In genomic region chr8:13156327-13157097, GRCm38 (mm10) we compare ENCODE assay signal across 15 mouse cellular contexts. TPM values are rescaled to one million over a fixed set of nuclear protein-coding genes. Genes with fewer than 3 reads are reported as not detected.
DNase-seq lines count a peak whose midpoint lies in the region; ATAC-seq and TF ChIP-seq lines count a peak whose summit lies in the region.
"Had no signal": no experiment of that assay in that cellular context is flagged by ENCODE, and none has a peak within 500 bp of the region (broad histone marks: within the 10 kb centered on the region; RNA-seq: fewer than 3 reads in every experiment).

No protein-coding gene starts in this region.

- no peak for TF ChIP-seq CTCF in heart, adult 2 months (IDR thresholded peaks at IDR 0.05)
- TF ChIP-seq CTCF in MEL (IDR thresholded peaks at IDR 0.05 in 2 of 3, conservative IDR thresholded peaks at IDR 0.05 in 1 of 3; ENCODE audit: control insufficient read depth in 1 of 3, insufficient read depth in 1 of 3, low read depth in 2 of 3, low read length in 3 of 3, poor library complexity in 1 of 3, severe bottlenecking in 1 of 3), result no peak

- 54% methylated on average over 12 of the region's 12 CpGs for WGBS in heart, adult 2 months
- WGBS in macrophage (ENCODE audit: missing documents), result 89% methylated on average over 12 of the region's 12 CpGs
- WGBS in intestine, embryonic 16.5 days, result 73% methylated on average over 12 of the region's 12 CpGs

- no peaks in the 10 kb centered on the region for H3K9me3 ChIP-seq in MEL (replicated peaks; ENCODE audit: insufficient read depth, low read length)
- H3K9me3 ChIP-seq in intestine, embryonic 16.5 days (ENCODE audit: control insufficient read depth, low read length), result no peaks in the 10 kb centered on the region
- H3K9me3 ChIP-seq: forebrain, embryonic 10.5 days; G1E; kidney, embryonic 15.5 days; neural tube, embryonic 12.5 days had no signal

- H3K4me2 ChIP-seq in intestine, embryonic 16.5 days (ENCODE audit: low read depth, low read length), result no peak overlapping the region
- H3K4me2 ChIP-seq: kidney, embryonic 15.5 days; liver, embryonic 11.5 days; lung, embryonic 14.5 days; neural tube, embryonic 12.5 days had no signal

- no peak overlapping the region for H3K4me3 ChIP-seq in heart, adult 2 months
- H3K4me3 ChIP-seq in MEL (ENCODE audit: control insufficient read depth in 1 of 2, insufficient read depth in 1 of 2, low read depth in 2 of 2, low read length in 2 of 2) (no peak overlapping the region), macrophage (ENCODE audit: inconsistent target) (no peak overlapping the region)
- no peak overlapping the region for H3K4me3 ChIP-seq in intestine, embryonic 16.5 days (ENCODE audit: low read length)
- H3K4me3 ChIP-seq: forebrain, embryonic 10.5 days; kidney, embryonic 15.5 days; neural tube, embryonic 12.5 days had no signal

- 0 out of 2 replicates have a peak, but pooled peaks have one; percentile 37 for TF ChIP-seq EP300 in heart, adult 2 months (IDR thresholded peaks at IDR 0.05; ENCODE audit: insufficient read depth, low read depth, low read length)
- TF ChIP-seq EP300 in MEL (IDR thresholded peaks at IDR 0.05; ENCODE audit: low read depth in 1 of 2, low read length in 2 of 2), result no peak

- ATAC-seq in intestine, embryonic 16.5 days, result no peak

- intact Hi-C loops in heart, adult 2 months (cut with DNase I), result loop anchor here (5.0 to 10.0 kb wide), 2 partner anchors 48 to 131 kb away; partner anchors contain the start of genes Dcun1d2, Grtp1 and Tmco3
- intact Hi-C loops in heart, postnatal 36 days (cut with DNase I), result no loop called here

- H3K27me3 ChIP-seq in heart, adult 2 months (ENCODE audit: control insufficient read depth, insufficient read depth, low read length), result no peaks in the 10 kb centered on the region
- no peaks in the 10 kb centered on the region for H3K27me3 ChIP-seq in MEL (ENCODE audit: control insufficient read depth in 1 of 2, insufficient read depth in 2 of 2, low read length in 2 of 2)
- H3K27me3 ChIP-seq in intestine, embryonic 16.5 days (replicated peaks; ENCODE audit: control insufficient read depth, insufficient read depth, low read length), result no peaks in the 10 kb centered on the region
- H3K27me3 ChIP-seq: kidney, embryonic 15.5 days; neural tube, embryonic 12.5 days had no signal

- peak overlapping the region; percentile 67 for H3K27ac ChIP-seq in heart, adult 2 months
- H3K27ac ChIP-seq in MEL (ENCODE audit: control insufficient read depth, low read depth, low read length) (no peak overlapping the region), macrophage (peak overlapping the region; percentile 93)
- H3K27ac ChIP-seq in intestine, embryonic 16.5 days (ENCODE audit: low read length), result no peak overlapping the region
- H3K27ac ChIP-seq: forebrain, embryonic 10.5 days; kidney, embryonic 15.5 days; neural tube, embryonic 12.5 days had no signal

- no peak for TF ChIP-seq RAD21 in MEL (IDR thresholded peaks at IDR 0.05; ENCODE audit: low read depth, low read length)

- H3K79me2 ChIP-seq in heart, adult 2 months (replicated peaks; ENCODE audit: control insufficient read depth, insufficient read depth, low read length), result peaks cover 2% of the 10 kb centered on the region; the same call in 1 of the 2 replicates
- H3K79me2 ChIP-seq in MEL (ENCODE audit: control insufficient read depth, insufficient read depth, low read length, poor library complexity) (peaks cover 24% of the 10 kb centered on the region), macrophage (ENCODE audit: inconsistent target) (peaks cover 27% of the 10 kb centered on the region)

- peaks cover 5% of the 10 kb centered on the region for H3K36me3 ChIP-seq in heart, adult 2 months (ENCODE audit: control insufficient read depth, insufficient read depth, low read length)
- H3K36me3 ChIP-seq in MEL (ENCODE audit: control insufficient read depth in 1 of 2, insufficient read depth in 2 of 2, low read length in 2 of 2) (peaks cover 0 to 11% of the 10 kb centered on the region in 2 experiments; a peak in 2 of 4 replicates), macrophage (ENCODE audit: inconsistent target) (no peaks in the 10 kb centered on the region)
- H3K36me3 ChIP-seq in intestine, embryonic 16.5 days (ENCODE audit: control insufficient read depth, insufficient read depth, low read length), result no peaks in the 10 kb centered on the region
- H3K36me3 ChIP-seq: forebrain, embryonic 10.5 days had no signal

- H3K4me1 ChIP-seq in heart, adult 2 months (ENCODE audit: control insufficient read depth, insufficient read depth, low read length), result peaks cover 8% of the 10 kb centered on the region
- H3K4me1 ChIP-seq in MEL (ENCODE audit: control insufficient read depth in 1 of 2, insufficient read depth in 2 of 2, low read length in 2 of 2), result peaks cover 5 to 8% of the 10 kb centered on the region in 2 experiments
- H3K4me1 ChIP-seq in intestine, embryonic 16.5 days (ENCODE audit: control insufficient read depth, insufficient read depth, low read length), result peaks cover 13% of the 10 kb centered on the region

- H3K9ac ChIP-seq in heart, adult 2 months (ENCODE audit: low read depth, low read length), result no peak overlapping the region
- no peak overlapping the region for H3K9ac ChIP-seq in MEL (ENCODE audit: control insufficient read depth, low read depth, low read length, poor library complexity, severe bottlenecking)
- no peak overlapping the region for H3K9ac ChIP-seq in intestine, embryonic 16.5 days (ENCODE audit: low read depth, low read length)
- H3K9ac ChIP-seq: kidney, embryonic 15.5 days; lung, embryonic 14.5 days; neural tube, embryonic 12.5 days had no signal

- TF ChIP-seq POLR2A in heart, adult 2 months (IDR thresholded peaks at IDR 0.05; ENCODE audit: insufficient read depth, low read depth, low read length), result no peak
- no peak for TF ChIP-seq POLR2A in MEL (IDR thresholded peaks at IDR 0.05; ENCODE audit: control insufficient read depth in 1 of 2, insufficient read depth in 1 of 2, low read depth in 1 of 2, low read length in 2 of 2, poor library complexity in 1 of 2)

- peak in 1 of 2 experiments; percentile 58 for DNase-seq in heart, adult 2 months
- no peak for DNase-seq in heart, postnatal 36 days
- no peak for DNase-seq in MEL (ENCODE audit: low read depth, low spot score)
- DNase-seq in brain, adult 2 months (ENCODE audit: low read depth, low spot score), result peak; percentile 73
- DNase-seq in spleen, postnatal 10 days (ENCODE audit: low spot score in 2 of 2), result no peak
- DNase-seq: adrenal gland, adult 2 months; cerebellum, adult 2 months; lung, embryonic 14.5 days had no signal

RNA-seq across cellular contexts. Expression of gene Lamp1, which starts 2.4 kb away (rescaled TPM):
- total RNA-seq in heart, adult 2 months (2021), result 100 to 1,000 TPM; 406 to 437 TPM
- polyA plus RNA-seq in heart, adult 2 months (2012; rRNA removed), result 462 and 645 TPM in 2 replicates
- total RNA-seq in heart, postnatal 36 days (2021), result 100 to 1,000 TPM; 403 to 406 TPM
- total RNA-seq in MEL (2012; rRNA removed), result 191 and 205 TPM in 2 replicates
- polyA plus RNA-seq in MEL (2012; ENCODE audit: insufficient read depth in 1 of 2, insufficient read length in 2 of 2, low read depth in 1 of 2, low replicate concordance in 2 of 2, missing spikeins in 1 of 2), result 100 to 1,000 TPM; 109 to 233 TPM
- 100 to 1,000 TPM; 161 to 346 (median 228) TPM for total RNA-seq in macrophage (2018; cell fraction: chromatin; rRNA removed)
- total RNA-seq in macrophage (2018; cell fraction: cytosol; rRNA removed), result 1,000 to 10,000 TPM; 1,755 to 3,109 (median 2,314) TPM
- 1,000 to 10,000 TPM in 24 of 26 experiments, 100 to 1,000 TPM in 2; 387 to 1,951 (median 1,468) TPM for total RNA-seq in macrophage (2018; cell fraction: nucleus; rRNA removed)
- 2,068 to 3,979 TPM (median 3,748 TPM) in 3 replicates for polyA plus RNA-seq in macrophage (2018)
- 256 and 550 TPM in 2 replicates for polyA plus RNA-seq in intestine, embryonic 16.5 days (2015; fragmentation: Nextera tagmentation; extraction: Ambion mirVana)

RNA-seq across cellular contexts. Expression of gene Grtp1, which starts 43.9 kb away (rescaled TPM):
- 1 to 10 TPM; 3.9 to 5.1 TPM for total RNA-seq in heart, adult 2 months (2021)
- 3.8 and 5.6 TPM in 2 replicates for polyA plus RNA-seq in heart, adult 2 months (2012; rRNA removed)
- total RNA-seq in heart, postnatal 36 days (2021), result 1 to 10 TPM; 4.8 to 4.9 TPM
- total RNA-seq in MEL (2012; rRNA removed), result 8.2 and 11.9 TPM in 2 replicates
- polyA plus RNA-seq in MEL (2012; ENCODE audit: insufficient read depth in 1 of 2, insufficient read length in 2 of 2, low read depth in 1 of 2, low replicate concordance in 2 of 2, missing spikeins in 1 of 2) (10 to 100 TPM in 1 of 2 experiments, not detected in 1; 15.1 TPM), macrophage (2018) (0.34 to 2.2 TPM in 2 of 3 replicates, not detected in the other)
- total RNA-seq in macrophage (2018; cell fraction: chromatin; rRNA removed), result 1 to 10 TPM in 14 of 26 experiments, under 1 TPM in 9, not detected in 3; 0.43 to 3.1 (median 1.1) TPM
- 1 to 10 TPM in 3 of 26 experiments, under 1 TPM in 23; 0.17 to 1.8 (median 0.58) TPM for total RNA-seq in macrophage (2018; cell fraction: cytosol; rRNA removed)
- 1 to 10 TPM in 12 of 26 experiments, under 1 TPM in 12, not detected in 2; 0.17 to 4.2 (median 0.96) TPM for total RNA-seq in macrophage (2018; cell fraction: nucleus; rRNA removed)
- 71.7 and 75.3 TPM in 2 replicates for polyA plus RNA-seq in intestine, embryonic 16.5 days (2015; fragmentation: Nextera tagmentation; extraction: Ambion mirVana)

RNA-seq across cellular contexts. Expression of gene Cul4a, which starts 51.1 kb away (rescaled TPM):
- 10 to 100 TPM; 68.5 to 76.0 TPM for total RNA-seq in heart, adult 2 months (2021)
- polyA plus RNA-seq in heart, adult 2 months (2012; rRNA removed), result 35.0 and 71.0 TPM in 2 replicates
- total RNA-seq in heart, postnatal 36 days (2021), result 10 to 100 TPM; 77.2 to 81.4 TPM
- total RNA-seq in MEL (2012; rRNA removed), result 62.3 and 81.4 TPM in 2 replicates
- 100 to 1,000 TPM in 1 of 2 experiments, 10 to 100 TPM in 1; 56.2 to 131 TPM for polyA plus RNA-seq in MEL (2012; ENCODE audit: insufficient read depth in 1 of 2, insufficient read length in 2 of 2, low read depth in 1 of 2, low replicate concordance in 2 of 2, missing spikeins in 1 of 2)
- 100 to 1,000 TPM in 19 of 26 experiments, 10 to 100 TPM in 7; 77.6 to 159 (median 112) TPM for total RNA-seq in macrophage (2018; cell fraction: chromatin; rRNA removed)
- 10 to 100 TPM; 30.4 to 54.8 (median 41.2) TPM for total RNA-seq in macrophage (2018; cell fraction: cytosol; rRNA removed)
- 100 to 1,000 TPM in 8 of 26 experiments, 10 to 100 TPM in 18; 55.1 to 132 (median 86.8) TPM for total RNA-seq in macrophage (2018; cell fraction: nucleus; rRNA removed)
- polyA plus RNA-seq in macrophage (2018), result 36.8 to 51.4 TPM (median 43.9 TPM) in 3 replicates
- 81.5 and 84.7 TPM in 2 replicates for polyA plus RNA-seq in intestine, embryonic 16.5 days (2015; fragmentation: Nextera tagmentation; extraction: Ambion mirVana)

RNA-seq across cellular contexts. Expression of gene Pcid2, which starts 51.3 kb away (rescaled TPM):
- 10 to 100 TPM in 1 of 2 experiments, 1 to 10 TPM in 1; 8.2 to 10.3 TPM for total RNA-seq in heart, adult 2 months (2021)
- 12.9 and 14.4 TPM in 2 replicates for polyA plus RNA-seq in heart, adult 2 months (2012; rRNA removed)
- 10 to 100 TPM in 1 of 2 experiments, 1 to 10 TPM in 1; 7.5 to 11.0 TPM for total RNA-seq in heart, postnatal 36 days (2021)
- total RNA-seq in MEL (2012; rRNA removed), result 45.1 and 50.1 TPM in 2 replicates
- polyA plus RNA-seq in MEL (2012; ENCODE audit: insufficient read depth in 1 of 2, insufficient read length in 2 of 2, low read depth in 1 of 2, low replicate concordance in 2 of 2, missing spikeins in 1 of 2) (10 to 100 TPM; 68.1 to 90.6 TPM), macrophage (2018) (10.7 to 16.7 TPM (median 13.2 TPM) in 3 replicates)
- 10 to 100 TPM in 22 of 26 experiments, 1 to 10 TPM in 4; 7.5 to 42.8 (median 15.3) TPM for total RNA-seq in macrophage (2018; cell fraction: chromatin; rRNA removed)
- total RNA-seq in macrophage (2018; cell fraction: cytosol; rRNA removed), result 10 to 100 TPM; 12.0 to 16.1 (median 13.8) TPM
- 10 to 100 TPM in 21 of 26 experiments, 1 to 10 TPM in 5; 8.4 to 25.9 (median 14.2) TPM for total RNA-seq in macrophage (2018; cell fraction: nucleus; rRNA removed)
- 28.7 and 30.2 TPM in 2 replicates for polyA plus RNA-seq in intestine, embryonic 16.5 days (2015; fragmentation: Nextera tagmentation; extraction: Ambion mirVana)

Comparison
In these comparisons a context has a peak if more than half of its experiments do, and no peak if none do; other contexts are left out.
1. H3K27ac ChIP-seq: peak in heart, adult 2 months (single experiment) and macrophage (single experiment); none in MEL (single experiment) and intestine, embryonic 16.5 days (single experiment).